Mouse (Mus musculus) bone marrow macrophage, adult 2 months (primary cell): Measurements from ENCODE around the gene Artn. TPM values are rescaled to one million over a fixed set of nuclear protein-coding genes. Genes with fewer than 3 reads are reported as not detected.
A peak's percentile ranks its signal among the peaks of the same experiment; 100 is the strongest.

ENCODE experiments used
- H3K27ac ChIP-seq: 2 replicates; pipeline ENCODE4 v1.5.1; 2012; ENCODE audit warnings: low read depth, low read length; ENCODE audit not compliant: insufficient read depth
- H3K4me1 ChIP-seq: 2 replicates; pipeline ENCODE4 v1.6.1; 2012; ENCODE audit warnings: low read length; ENCODE audit not compliant: control insufficient read depth, insufficient read depth
- H3K4me3 ChIP-seq: 2 replicates; pipeline ENCODE4 v1.5.1; 2012; ENCODE audit warnings: mild to moderate bottlenecking, low read length, moderate library complexity; ENCODE audit not compliant: insufficient read depth
- CTCF ChIP-seq: IDR thresholded peaks from 2 replicates; pipeline ENCODE4 v1.5.1; 2012; ENCODE audit warnings: low read depth, mild to moderate bottlenecking, low read length, moderate library complexity
- POLR2A ChIP-seq: IDR thresholded peaks from 2 replicates; pipeline ENCODE4 v1.6.1; 2012; ENCODE audit warnings: mild to moderate bottlenecking, low read depth, low read length, borderline replicate concordance
- polyA plus RNA-seq: library from polyadenylated mRNA; stranded (reverse); fragments of >200 nt; gene quantifications from 2 replicates; pipeline ENCODE4 v1.2.4, GENCODE M21; 2012; ENCODE audit not compliant: missing spikeins, insufficient read depth, insufficient read length

Gene Artn
- polyA plus RNA-seq, 1 experiment = not detected

- Histone ChIP-seq H3K4me1 (no peaks in the 10 kb centered on the region), H3K27ac (no peak overlapping the region), H3K4me3 (no peak overlapping the region)
- TF ChIP-seq CTCF (no peak), POLR2A (no peak)
These were observed 17.9 kb upstream of the Artn start for GRCm38 (mm10) chr4:117947493-117947892.

DNA sequence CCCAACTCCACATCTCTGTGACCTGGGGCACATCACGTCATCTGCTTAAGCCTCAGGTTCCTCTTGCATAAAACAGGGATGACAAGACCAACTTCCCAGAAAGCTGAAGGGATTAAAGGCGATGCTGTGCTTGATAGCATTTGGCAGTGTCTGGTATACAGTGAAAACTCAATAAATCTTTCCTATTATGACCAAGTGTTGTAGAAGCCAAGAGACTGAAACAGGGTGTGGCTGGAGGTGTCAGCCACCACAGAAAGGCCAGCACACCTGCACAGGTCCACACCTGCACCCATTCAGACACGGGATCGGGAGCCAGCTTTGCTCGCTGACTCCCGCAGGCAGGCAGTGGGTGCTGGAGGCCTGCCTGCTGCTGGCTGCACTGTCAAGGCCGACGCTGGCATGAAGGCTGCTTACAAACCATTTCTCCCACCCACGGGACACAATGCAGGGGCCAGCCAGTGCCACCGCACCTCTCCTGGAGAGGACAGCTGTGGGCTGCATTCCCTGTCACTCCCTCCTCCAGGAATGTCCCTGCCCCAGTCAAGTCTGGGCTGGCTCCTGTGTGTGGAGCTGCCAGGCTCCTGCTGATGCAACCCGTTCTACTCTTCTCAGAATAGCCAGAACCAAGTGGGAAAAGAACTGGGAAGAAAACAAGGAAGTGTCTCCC is 17.2 kb upstream of the Artn start:
- H3K4me3 ChIP-seq = no peak overlapping the region
- no peak overlapping the region for H3K27ac ChIP-seq
- no peak for TF ChIP-seq POLR2A
- no peak for TF ChIP-seq CTCF
- H3K4me1 ChIP-seq = no peaks in the 10 kb centered on the region

- Histone ChIP-seq H3K4me1 (no peaks in the 10 kb centered on the region), H3K4me3 (no peak overlapping the region), H3K27ac (no peak overlapping the region)
- no peak for TF ChIP-seq CTCF
These were observed 13.8 kb upstream of the Artn start for GRCm38 (mm10) chr4:117943317-117943716.

DNA sequence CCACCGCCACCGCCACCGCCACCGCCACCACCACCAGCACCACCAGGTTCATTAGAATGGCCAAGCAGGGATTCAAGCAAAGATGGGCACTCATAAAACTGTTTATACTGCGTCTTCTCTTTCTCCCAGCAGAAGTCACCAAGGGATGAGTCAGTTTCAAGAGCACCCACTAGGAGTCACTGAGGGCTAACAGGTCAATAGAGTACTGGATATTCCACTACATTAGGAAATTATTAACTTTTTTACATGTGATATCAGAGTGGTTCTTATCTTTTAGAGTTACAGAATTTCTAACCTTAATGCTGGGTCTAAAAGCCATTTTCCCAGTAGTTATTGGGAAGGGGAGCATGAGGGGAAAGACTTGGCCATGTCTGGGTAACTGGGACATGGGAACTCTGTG is 7.4 kb upstream of the Artn start:
- no peak for TF ChIP-seq CTCF
- TF ChIP-seq POLR2A = no peak

GRCm38 (mm10) chr4:117934081-117934480 is 4.5 kb upstream of the Artn start:
- TF ChIP-seq CTCF = no peak
- no peak for TF ChIP-seq POLR2A
- no peak overlapping the region for H3K4me3 ChIP-seq

More for the DNA sequence above, 7.4 kb upstream of the Artn start:
- H3K4me3 ChIP-seq = no peak overlapping the region
- no peaks in the 10 kb centered on the region for H3K4me1 ChIP-seq
- H3K27ac ChIP-seq = no peak overlapping the region

GRCm38 (mm10) chr4:117933248-117933647 is 3.7 kb upstream of the Artn start:
- H3K4me3 ChIP-seq = no peak overlapping the region
- H3K4me1 ChIP-seq = no peaks in the 10 kb centered on the region
- TF ChIP-seq CTCF (no peak), POLR2A (no peak)
- H3K27ac ChIP-seq = no peak overlapping the region

More at GRCm38 (mm10) chr4:117934081-117934480, 4.5 kb upstream of the Artn start:
- Histone ChIP-seq H3K4me1 (no peaks in the 10 kb centered on the region), H3K27ac (no peak overlapping the region)

GRCm38 (mm10) chr4:117928699-117929241 is 793 bp downstream of the Artn start:
- Histone ChIP-seq H3K4me3 (peak overlapping the region; percentile 10; the same call in 1 of the 2 replicates), H3K27ac (no peak overlapping the region), H3K4me1 (no peaks in the 10 kb centered on the region)
- no peak for TF ChIP-seq POLR2A
- TF ChIP-seq CTCF = peak; percentile 9; the same call in 1 of the 2 replicates

GRCm38 (mm10) chr4:117928234-117928633 is 1.3 kb downstream of the Artn start:
- TF ChIP-seq CTCF (peak; percentile 92), POLR2A (no peak)
- H3K4me3 ChIP-seq = no peak overlapping the region
- H3K27ac ChIP-seq = no peak overlapping the region
- H3K4me1 ChIP-seq = no peaks in the 10 kb centered on the region

GRCm38 (mm10) chr4:117926545-117927482 is 2.7 kb downstream of the Artn start:
- H3K4me1 ChIP-seq = no peaks in the 10 kb centered on the region
- H3K4me3 ChIP-seq = peak overlapping the region; percentile 50

More at GRCm38 (mm10) chr4:117926545-117927482, 2.7 kb downstream of the Artn start:
- H3K27ac ChIP-seq = no peak overlapping the region
- TF ChIP-seq CTCF (no peak), POLR2A (no peak)
